Mouse (Mus musculus): Measurements from ENCODE around the gene Clps.

DNA sequence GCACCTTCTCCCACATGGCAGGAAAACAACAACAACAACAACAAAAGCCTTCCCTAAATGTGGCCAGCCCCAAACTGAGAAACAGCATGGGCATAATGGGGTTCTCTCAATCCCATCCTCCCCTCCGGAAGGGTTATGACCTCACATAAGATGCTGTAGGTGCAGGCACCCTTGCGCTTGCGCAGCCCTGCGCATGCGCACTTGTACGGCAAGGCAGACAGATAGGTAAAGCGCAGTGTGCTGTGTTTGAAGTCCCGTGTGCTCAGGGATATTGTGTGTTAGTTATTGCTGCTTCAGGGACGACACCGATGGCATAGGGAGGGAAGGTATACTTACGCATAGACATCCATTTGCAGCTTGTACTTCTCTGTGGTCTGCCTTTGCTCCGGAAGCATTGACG, 27.2 kb downstream of the Clps start:
- TF ChIP-seq SMC3 (IDR thresholded peaks at IDR 0.05; ENCODE audit: low read depth, low read length) (no peak), POLR2A (IDR thresholded peaks at IDR 0.05; ENCODE audit: control insufficient read depth in 1 of 2, insufficient read depth in 1 of 2, low read depth in 1 of 2, low read length in 2 of 2, poor library complexity in 1 of 2) (no peak), USF1 (IDR thresholded peaks at IDR 0.05; ENCODE audit: low read depth, low read length) (no peak), POLR2AphosphoS5 (IDR thresholded peaks at IDR 0.05; ENCODE audit: borderline replicate concordance, low read depth, low read length) (no peak), GATA1 (IDR thresholded peaks at IDR 0.05; ENCODE audit: low read depth, low read length) (no peak)
